Mouse (Mus musculus) thymus, postnatal 4 days (tissue): Measurements from ENCODE around the gene Robo1.

Experiments
- DNase-seq: peaks from one replicate; pipeline ENCODE4 v3.0.0; 2021

Robo1 gene

GRCm38 (mm10) chr16:72686480-72687053 is 378.5 kb downstream of the Robo1 start:
- DNase-seq = no peak

DNA sequence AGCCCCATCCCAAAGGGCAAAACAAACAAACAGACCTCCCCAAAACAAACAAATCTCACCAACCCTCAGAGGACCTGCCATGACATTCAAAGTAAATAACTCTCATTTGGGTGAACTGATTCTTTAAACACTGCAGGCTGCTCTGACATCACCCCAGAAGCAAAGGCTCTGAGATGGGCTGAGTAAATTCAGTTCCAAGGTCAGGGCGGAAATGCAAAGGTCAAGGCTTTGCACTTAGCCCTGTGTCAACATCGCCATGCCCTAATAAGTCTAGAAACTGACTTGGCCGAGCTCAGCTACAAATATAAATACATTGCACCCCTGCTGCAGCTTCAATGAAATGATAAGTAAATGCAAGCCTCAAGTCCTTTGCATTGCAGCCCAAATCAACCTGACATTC is 379.5 kb downstream of the Robo1 start:
- DNase-seq = no peak

- no peak for DNase-seq
Observed at GRCm38 (mm10) chr16:72688185-72688681, 380.1 kb downstream of the Robo1 start.

DNA sequence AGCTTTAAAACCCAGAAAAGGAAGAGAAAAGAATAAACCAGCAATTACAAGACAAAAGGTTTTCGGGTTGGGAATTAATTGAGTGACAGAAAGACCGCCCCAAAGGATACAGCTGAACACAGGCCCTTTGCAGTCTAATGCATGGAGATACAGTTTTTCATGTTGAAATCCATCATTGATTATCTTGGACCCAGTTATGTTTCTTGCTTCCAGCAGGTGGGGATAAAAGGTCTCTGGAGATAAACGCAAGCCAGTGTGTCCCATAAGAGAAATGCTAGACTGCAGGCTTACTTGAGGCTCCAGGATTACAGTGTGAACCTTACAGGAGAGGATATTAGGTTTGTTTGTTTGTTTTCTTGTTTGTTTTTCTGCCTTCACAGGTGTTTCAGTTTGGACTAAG is 383.8 kb downstream of the Robo1 start:
- DNase-seq = no peak

- DNase-seq = no peak
Observed at GRCm38 (mm10) chr16:72693446-72694274, 385.6 kb downstream of the Robo1 start.

- DNase-seq = no peak
Observed at GRCm38 (mm10) chr16:72694787-72695186, 386.7 kb downstream of the Robo1 start.

- no peak for DNase-seq
Observed at GRCm38 (mm10) chr16:72699238-72700006, 391.3 kb downstream of the Robo1 start.

DNA sequence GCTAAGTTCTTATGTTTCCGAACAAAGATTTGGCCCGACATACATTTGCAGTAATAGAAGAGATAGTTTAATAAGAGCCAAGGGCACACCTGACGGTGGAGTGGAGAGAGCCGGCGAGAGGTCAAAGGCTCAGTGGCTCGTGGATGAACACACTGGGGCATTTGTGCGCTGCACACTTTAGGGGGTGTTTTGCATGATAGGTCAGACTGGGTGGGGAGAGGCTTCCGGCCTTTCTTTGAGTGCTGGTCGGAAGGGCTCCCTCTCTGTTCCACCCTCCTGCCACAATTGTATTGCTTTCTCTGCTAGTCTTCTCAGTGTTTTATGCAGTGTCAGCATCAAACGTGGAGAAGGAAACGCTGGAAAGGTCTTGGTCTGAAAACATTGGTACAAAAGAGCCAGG is 392.2 kb downstream of the Robo1 start:
- DNase-seq = no peak

DNA sequence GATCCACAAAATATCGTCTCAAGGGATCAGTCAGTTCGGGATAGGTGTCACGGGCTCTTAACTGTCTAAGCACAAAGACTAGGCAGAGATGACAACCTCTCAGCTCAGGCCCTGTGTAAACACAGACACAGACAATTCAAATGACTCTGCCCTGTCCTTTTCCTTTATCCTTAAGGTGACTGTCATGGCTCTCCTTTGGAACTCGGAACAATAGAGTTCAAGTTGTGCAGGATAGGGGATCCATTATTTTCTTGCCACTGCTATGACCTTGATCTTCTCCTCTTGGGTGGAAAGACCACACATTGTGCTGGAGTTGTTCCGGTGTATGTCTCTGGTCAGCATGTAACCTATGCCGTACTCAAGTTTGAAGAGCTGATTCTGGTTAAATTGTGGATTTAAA is 395.4 kb downstream of the Robo1 start:
- DNase-seq = no peak

DNA sequence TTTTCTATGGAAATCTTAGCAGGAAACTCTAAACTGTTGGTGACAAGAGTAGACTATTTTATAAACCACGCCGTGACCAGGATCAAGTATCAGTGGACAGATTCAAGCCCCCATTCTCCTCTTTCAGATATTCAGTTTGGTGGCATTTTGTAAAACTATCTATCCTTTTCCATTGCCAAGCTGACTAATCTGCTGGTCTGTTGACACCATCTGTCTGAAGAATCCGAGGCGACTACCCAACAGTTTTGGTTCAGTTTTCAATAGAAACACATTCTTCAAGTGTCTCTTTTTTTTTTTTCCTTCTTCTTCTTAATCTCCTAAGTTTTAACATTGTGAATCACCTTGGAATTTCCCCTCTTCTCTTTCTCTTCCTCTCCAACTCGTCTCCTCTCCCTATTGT is 397.7 kb downstream of the Robo1 start:
- DNase-seq = no peak

GRCm38 (mm10) chr16:72708526-72708925 is 400.4 kb downstream of the Robo1 start:
- DNase-seq = no peak

DNA sequence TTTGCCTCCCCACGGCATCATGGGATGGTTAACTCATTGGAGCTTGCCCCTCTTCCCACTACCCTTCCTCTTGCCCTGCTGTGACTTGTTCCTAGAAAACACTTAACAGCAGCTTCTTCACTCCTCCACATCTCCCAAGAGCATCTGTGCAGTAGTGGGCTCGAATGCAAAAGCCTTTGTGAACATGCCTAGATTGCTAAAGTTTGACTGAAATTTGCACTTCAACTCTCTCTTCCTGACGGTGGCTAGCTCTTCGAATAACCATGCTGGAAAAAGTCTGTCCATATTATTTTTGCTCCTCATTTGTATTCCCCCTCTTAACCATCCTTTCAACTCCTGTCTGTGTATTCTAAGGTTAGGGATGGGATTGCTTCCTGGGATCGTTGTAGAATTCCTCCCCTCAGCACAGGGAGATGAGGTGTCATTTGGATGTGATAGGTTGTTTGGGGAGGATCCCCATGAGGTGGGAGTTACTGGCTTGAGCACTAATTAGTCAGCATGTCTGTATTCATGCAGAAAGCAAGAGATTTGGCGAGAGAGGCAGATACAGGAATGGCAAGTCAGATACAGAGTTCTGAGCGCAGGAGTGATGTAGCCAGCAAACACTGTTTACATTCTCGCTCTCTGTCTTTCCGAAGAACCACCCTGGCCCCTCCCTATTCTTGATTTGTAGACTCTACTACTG is 409.2 kb downstream of the Robo1 start:
- DNase-seq = no peak

DNA sequence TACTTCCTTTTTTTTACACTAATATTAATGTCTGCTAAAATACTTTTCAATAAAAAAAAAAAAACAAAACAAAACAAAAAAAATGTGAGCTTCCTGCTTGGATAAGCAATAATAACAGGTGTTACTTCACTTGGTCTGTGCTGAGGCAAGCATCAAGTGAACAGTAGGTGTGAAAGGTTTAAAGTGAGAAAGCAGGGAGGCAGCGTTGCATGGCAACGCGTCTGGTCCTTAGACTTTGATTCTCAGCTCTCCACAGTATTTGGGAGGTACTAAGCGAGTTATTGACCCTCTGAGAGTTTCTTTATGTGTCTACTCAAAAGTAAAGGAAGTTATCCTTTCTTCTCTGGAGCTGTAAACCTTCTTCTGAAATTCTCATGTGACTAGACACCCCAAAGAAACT is 411.0 kb downstream of the Robo1 start:
- DNase-seq = no peak

- no peak for DNase-seq
Observed at GRCm38 (mm10) chr16:72720979-72721378, 412.9 kb downstream of the Robo1 start.

- DNase-seq = no peak
Observed at GRCm38 (mm10) chr16:72721713-72722481, 413.8 kb downstream of the Robo1 start.

DNA sequence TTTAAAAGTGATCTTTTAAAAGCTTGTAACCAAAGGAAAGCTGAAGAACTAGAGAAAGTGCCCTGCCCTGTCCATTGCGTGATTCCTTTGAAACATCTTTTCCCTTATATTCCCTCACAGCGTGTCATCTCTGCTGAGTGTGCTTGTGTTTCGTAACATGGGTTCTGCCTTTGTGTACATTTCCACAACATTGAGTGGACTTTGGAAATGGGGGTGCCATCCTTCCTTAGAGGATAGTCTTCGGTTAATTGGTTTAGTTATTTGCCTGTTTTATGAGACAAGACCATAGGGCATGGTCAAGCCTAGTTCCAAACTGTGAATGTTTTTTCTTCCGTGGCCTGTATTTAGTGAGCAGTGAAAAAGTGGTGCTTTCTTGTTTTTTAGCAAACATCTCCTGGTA is 426.1 kb downstream of the Robo1 start:
- DNase-seq = no peak

DNA sequence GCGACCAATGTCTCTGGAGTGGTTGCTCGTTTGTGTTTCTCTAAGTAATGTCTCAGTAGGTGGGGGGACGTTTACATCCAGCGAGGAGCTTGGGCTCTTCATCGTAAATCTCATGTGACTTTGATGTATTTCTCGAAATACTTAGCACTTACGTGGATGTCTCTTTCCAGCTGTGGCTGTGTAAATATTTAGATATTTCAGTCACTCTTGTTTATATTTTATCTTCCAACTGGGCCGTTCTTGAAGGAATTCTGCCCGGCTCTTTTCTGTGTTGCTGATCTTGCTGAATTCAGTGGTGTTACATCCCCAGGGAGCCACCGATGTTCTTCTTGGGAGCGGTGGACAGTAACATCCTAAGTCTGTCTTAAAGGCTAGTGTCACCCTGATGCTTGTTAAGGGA is 427.1 kb downstream of the Robo1 start:
- no peak for DNase-seq

GRCm38 (mm10) chr16:72735588-72735987 is 427.5 kb downstream of the Robo1 start:
- DNase-seq = no peak

GRCm38 (mm10) chr16:72737154-72737553 is 429.0 kb downstream of the Robo1 start:
- DNase-seq = no peak

DNA sequence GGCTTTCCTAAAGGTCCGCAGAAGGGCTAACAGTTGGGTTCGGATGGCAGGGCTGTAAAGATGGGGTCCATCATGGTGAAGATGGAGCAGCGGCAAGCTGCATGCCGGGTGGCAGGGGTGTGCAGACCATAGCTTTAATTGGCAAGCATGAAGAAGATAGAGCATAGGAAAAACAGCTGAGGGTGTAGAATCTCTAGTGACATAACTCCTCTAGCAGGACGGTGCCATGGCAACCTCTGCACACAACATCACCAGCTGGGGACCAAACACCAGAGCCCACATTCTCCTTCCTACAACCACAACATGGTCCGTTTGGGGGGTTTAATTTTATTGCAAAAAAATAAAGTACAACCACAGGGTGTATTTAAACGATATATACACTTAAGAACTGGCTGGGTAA is 432.1 kb downstream of the Robo1 start:
- no peak for DNase-seq

DNA sequence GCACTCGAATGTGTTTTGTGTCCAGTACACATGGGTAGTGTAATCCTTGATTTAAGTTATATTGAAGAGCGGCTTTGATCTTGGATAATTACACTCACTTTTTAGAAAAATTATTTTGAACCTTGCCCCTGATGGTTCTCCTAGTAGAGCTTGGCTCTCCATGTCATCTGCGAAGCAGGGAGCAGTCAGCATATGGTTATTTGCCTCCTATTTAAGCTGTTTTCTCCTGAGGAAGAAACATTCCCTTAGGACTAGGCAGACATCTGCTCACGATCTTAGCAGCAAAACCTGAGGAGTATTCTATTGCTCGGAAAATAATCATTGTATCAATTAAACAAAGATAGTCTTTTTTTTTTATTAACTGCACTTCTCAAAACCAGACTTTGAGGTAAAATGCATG is 439.6 kb downstream of the Robo1 start:
- no peak for DNase-seq
